Mouse (Mus musculus) urinary bladder, postnatal 14 days (tissue): Measurements from ENCODE around the gene Ypel3.
A peak's percentile ranks its signal among the peaks of the same experiment; 100 is the strongest.
"Not testable (repeated sequence)": the region's sequence is repeated elsewhere in the genome, so short reads cannot be mapped to it uniquely, and the experiment has no call there.

Experiments used
- DNase-seq: peaks from one replicate; pipeline ENCODE4 v3.0.0; 2021; ENCODE audit warnings: low spot score

The Ypel3 gene

GRCm38 (mm10) chr7:126776598-126777057 is at the start of gene Ypel3:
Gene Ypel3, plus strand, starts transcription at chr7:126776955.
- peak; percentile 96 for DNase-seq

DNA sequence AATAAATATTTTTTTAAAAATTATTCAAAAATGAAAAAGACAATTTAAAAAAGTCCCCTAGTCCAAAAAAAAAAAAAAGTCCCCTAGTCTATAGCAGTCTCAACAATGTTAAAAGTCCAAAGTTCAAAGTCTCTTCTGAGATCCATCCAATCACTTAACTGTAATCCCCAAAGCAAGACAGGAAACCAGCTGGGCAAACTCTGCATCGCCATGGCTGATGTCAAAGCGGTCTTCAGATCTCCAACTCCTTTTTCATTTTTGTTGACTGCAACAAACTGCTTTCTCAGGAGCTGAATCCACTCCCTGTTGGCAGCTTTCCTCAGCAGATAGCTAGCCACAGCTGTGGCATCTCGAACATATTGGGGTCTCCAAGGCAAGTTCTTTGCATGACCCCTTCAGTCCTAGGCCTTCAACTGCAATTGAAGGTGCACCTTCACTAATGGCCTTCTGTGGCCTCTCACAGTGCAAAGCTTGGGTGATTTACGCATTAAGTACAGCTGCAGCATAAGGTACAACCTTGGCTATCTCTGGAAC is 46.4 kb upstream of the Ypel3 start:
- not testable (repeated sequence) for DNase-seq

DNA sequence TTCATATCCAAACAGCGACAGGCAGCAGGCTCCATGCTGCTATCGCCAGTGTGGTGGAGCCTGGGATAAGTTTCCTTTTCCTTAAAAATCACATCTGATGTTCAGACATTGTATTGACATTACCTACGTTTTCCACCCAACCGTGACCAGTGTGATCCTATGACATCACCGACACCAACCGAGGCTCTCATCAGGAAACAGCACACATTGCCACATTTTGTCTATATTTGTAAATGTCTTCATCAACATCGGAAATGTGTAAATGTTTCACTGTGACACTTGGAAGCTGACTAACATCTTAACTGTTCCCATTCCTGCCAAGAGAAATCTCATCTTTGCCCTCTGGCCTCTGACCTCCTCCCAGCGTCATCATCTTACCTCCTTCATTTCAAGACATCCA is 40.6 kb upstream of the Ypel3 start:
- DNase-seq = no peak

- DNase-seq = no peak
Measured at GRCm38 (mm10) chr7:126739551-126739950, 37.2 kb upstream of the Ypel3 start.

- no peak for DNase-seq
Measured at GRCm38 (mm10) chr7:126740132-126740735, 36.5 kb upstream of the Ypel3 start.

- no peak for DNase-seq
Measured at GRCm38 (mm10) chr7:126740977-126741376, 35.8 kb upstream of the Ypel3 start.

- no peak for DNase-seq
Measured at GRCm38 (mm10) chr7:126741452-126741851, 35.3 kb upstream of the Ypel3 start.

DNA sequence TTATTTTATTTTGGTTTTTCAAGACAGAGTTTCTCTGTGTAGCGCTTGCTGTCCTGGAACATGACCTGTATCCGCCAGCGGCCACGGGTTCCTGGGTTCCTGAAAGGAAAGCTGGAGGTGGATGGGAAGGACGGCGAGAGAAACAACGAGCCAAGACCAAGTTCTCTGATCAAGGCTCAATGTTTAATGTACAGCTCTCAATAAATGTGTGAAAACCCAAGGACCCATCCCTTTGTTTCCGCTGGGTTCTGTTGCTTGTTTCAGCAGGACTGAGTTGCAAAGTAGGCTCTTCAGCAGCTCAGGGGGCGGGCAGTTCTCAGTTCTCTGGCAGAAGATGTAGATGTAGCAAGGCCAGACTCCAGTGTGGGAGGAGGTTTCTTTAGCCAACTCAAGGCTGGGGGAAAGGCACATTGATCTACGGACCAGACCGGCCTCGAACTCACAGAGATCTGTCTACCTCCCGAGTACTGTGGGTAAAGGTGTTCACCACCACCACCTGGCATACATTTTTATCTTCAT is 34.7 kb upstream of the Ypel3 start:
- DNase-seq = no peak

DNA sequence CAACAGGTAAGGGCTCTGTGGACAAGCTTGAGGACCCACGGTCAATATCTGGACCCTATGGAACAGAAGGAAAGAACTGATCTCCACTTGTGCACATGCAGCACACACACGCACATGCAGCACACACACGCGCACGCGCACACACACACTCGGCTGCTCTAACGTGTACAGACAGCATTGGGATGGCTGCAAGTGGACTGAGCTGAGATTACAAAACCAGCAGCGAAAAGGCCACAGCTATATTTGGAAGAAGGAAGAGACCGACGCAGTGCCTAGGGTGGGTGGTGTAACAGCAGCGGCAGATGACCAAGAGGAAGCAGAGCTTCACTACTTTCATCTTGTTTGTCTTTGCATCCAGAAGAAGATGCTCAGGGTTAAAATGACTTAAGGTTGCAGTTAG is 30.7 kb upstream of the Ypel3 start:
- no peak for DNase-seq

DNA sequence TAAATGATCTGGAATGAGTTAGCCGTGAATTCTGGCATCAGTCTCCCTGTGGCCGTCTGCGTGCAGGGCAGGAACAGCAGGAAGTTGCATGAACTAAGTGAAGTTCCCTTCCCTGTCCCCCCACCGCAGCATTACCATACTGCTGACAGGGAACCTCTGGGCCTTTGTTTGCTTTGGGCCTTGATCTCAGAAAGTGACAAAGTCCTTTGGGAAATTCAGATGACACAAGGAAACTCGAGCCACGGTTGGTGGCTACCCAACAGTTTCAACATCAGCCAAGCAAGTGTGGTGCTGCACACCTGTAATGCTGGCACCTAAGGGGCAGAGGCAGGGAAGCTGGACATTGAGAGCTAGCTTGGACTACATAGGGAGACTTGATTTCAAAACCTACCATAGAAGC is 30.0 kb upstream of the Ypel3 start:
- no peak for DNase-seq

GRCm38 (mm10) chr7:126748824-126749223 is 27.9 kb upstream of the Ypel3 start:
- no peak for DNase-seq

- DNase-seq = no peak
Measured at GRCm38 (mm10) chr7:126749582-126750343, 27.0 kb upstream of the Ypel3 start.

GRCm38 (mm10) chr7:126754866-126755265 is 21.9 kb upstream of the Ypel3 start:
- DNase-seq = peak; percentile 83

DNA sequence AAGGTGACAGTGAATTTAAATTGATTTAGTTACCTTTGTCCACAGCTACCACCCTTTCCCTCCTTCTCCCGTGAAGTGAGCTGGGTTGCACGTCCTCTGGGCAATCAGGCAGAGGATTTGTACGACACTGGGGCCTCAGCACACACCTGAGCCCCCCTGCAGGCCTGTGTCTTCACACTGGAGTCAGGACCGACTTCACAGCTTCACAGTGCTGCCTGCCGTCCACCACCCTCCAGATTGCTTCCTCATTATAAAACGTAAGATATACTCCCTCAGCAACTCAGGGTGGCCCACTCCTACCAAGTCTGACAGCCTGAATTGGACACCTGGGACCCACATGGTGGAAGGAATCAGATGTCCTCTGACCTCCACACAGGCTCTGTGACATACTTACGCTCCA is 18.2 kb upstream of the Ypel3 start:
- no peak for DNase-seq

DNA sequence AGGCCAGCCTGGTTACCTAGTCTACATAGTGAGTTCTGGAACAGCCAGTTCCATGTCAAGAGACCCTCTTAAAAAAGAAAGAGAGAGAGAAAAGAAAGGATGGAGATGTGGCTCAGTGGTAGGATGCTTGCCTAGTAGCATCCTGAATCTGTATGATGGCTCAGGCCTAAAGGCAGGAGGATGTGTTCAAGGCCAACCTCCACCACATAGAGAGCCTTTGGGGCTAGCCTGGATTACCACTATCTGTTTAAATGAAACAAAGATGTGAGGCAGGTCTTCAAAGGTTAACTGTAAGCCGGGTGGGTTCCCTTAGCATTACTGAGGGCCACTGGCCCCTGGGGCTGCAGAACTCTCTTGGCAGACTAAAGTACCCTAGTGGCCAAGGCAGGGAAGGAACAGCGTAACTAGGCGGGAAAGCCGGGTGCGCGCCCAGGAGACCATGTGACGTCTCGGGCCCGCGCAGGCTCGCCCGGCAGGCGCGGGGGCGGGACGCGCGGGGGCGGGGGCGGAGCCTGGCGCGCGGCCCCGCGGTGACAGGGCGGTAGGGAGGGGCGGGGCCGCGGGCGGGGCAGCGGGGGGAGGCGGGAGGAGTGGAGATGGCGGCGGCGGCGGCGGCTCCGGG is 17.6 kb upstream of the Ypel3 start, which contains the start of gene Mapk3:
Gene Mapk3 (plus strand): TSS at position 552 of the 622 bp plus-strand sequence.
- DNase-seq = peak; percentile 90

GRCm38 (mm10) chr7:126759672-126760390 is 16.9 kb upstream of the Ypel3 start:
- no peak for DNase-seq

DNA sequence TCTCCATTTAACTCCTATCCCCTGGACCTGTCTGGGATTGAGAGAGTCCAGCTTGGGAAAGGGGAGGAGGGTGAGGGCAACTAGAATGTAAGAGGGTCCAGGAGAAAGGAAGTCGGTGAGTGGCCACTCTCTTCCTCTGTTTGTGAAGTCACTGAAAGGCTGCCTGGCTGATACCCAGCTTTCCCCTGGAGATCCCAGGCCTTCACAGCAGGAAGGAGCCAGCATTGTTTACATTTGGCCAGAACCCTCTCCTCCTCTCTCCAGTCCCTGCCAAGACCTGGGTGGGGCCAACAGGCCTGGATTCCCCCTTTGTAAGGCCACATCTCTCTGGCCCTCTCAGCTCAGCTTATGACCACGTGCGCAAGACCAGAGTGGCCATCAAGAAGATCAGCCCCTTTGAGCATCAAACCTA is 16.4 kb upstream of the Ypel3 start:
- peak; percentile 79 for DNase-seq

- DNase-seq = no peak
Measured at GRCm38 (mm10) chr7:126760956-126761355, 15.8 kb upstream of the Ypel3 start.

GRCm38 (mm10) chr7:126761529-126762067 is 15.2 kb upstream of the Ypel3 start:
- no peak for DNase-seq

- no peak for DNase-seq
Measured at GRCm38 (mm10) chr7:126762471-126763008, 14.2 kb upstream of the Ypel3 start.

DNA sequence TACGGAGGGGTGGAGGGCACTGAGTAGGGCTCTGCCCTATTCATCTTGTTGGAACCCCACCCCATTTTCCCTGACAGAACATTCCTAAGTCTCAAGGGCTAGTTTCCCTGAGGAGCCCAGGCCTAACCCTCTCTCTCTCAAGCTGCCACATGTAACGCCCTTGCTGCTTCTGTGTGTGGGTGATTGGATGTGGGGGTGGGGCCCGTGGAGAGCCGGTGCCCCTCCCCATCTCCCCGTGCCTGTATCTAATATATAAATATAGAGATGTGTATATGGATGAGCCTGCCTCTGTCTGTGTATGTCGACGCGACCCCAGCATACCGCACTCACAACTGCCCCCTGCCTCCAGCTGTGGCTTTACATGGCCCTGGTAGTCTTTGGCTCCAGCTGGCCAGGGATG is 11.2 kb upstream of the Ypel3 start:
- DNase-seq = no peak
